Mouse (Mus musculus) forebrain, postnatal 0 days (tissue): Measurements from ENCODE around the gene Stambpl1. TPM values are rescaled to one million over a fixed set of nuclear protein-coding genes. Genes with fewer than 3 reads are reported as not detected.

Experiments
- ATAC-seq: fragments of 200-750 bp; cut with Nextera tagmentation; 2 replicates; pipeline ENCODE4 v1.8.0; 2017; ENCODE audit warnings: mild to moderate bottlenecking, moderate library complexity
- DNase-seq: peaks from one replicate; pipeline ENCODE4 v3.0.0-alpha.2; 2015
- H3K27ac ChIP-seq: fragments of 300-500 bp; sonication (generic); 2 replicates; pipeline ENCODE4 v1.5.1; 2014; ENCODE audit warnings: low read depth, mild to moderate bottlenecking, antibody characterized with exemption, low read length, moderate library complexity, mixed read lengths
- H3K27me3 ChIP-seq: fragments of 300-500 bp; sonication (generic); 2 replicates; pipeline ENCODE4 v1.6.1; 2014; ENCODE audit warnings: mild to moderate bottlenecking, low read length, mixed read lengths; ENCODE audit not compliant: insufficient read depth
- H3K36me3 ChIP-seq: fragments of 300-500 bp; sonication (generic); 2 replicates; pipeline ENCODE4 v1.6.1; 2014; ENCODE audit warnings: mild to moderate bottlenecking, moderate library complexity; ENCODE audit not compliant: insufficient read depth
- H3K4me1 ChIP-seq: fragments of 300-500 bp; sonication (generic); 2 replicates; pipeline ENCODE4 v1.6.1; 2014; ENCODE audit warnings: antibody characterized with exemption; ENCODE audit not compliant: insufficient read depth
- H3K4me2 ChIP-seq: fragments of 300-500 bp; sonication (generic); 2 replicates; pipeline ENCODE4 v1.6.1; 2014; ENCODE audit warnings: low read depth, mild to moderate bottlenecking, moderate library complexity
- H3K4me3 ChIP-seq: fragments of 300-500 bp; sonication (generic); 2 replicates; pipeline ENCODE4 v1.5.1; 2014; ENCODE audit warnings: low read depth, low read length, mixed read lengths
- H3K9ac ChIP-seq: fragments of 300-500 bp; sonication (generic); 2 replicates; pipeline ENCODE4 v1.6.1; 2014; ENCODE audit warnings: mild to moderate bottlenecking
- H3K9me3 ChIP-seq: fragments of 300-500 bp; sonication (generic); 2 replicates; pipeline ENCODE4 v1.6.1; 2016; ENCODE audit warnings: low read length
- CTCF ChIP-seq: sonication (generic); IDR thresholded peaks from 2 replicates; pipeline ENCODE4 v1.5.1; 2016; ENCODE audit warnings: antibody characterized with exemption, control low read depth, low read depth
- WGBS: fragments of 180-500 bp; shearing (Covaris S2); extraction: QIAGEN DNeasy Blood & Tissue Kit; methylation state at CpG from one replicate; pipeline ENCODE4 v1.1.7; 2014; 5-methylcytosine and 5-hydroxymethylcytosine counted together
- polyA plus RNA-seq: library from polyadenylated mRNA; unstranded; fragments of >200 nt; fragmentation: Nextera tagmentation; extraction: Ambion mirVana; gene quantifications from 2 replicates; pipeline ENCODE4 v1.2.1, GENCODE M21; 2015
- total RNA-seq: library from RNA; depleted of rRNA; stranded (reverse); fragments of >200 nt; gene quantifications from 2 replicates; pipeline ENCODE4 v1.2.3, GENCODE M21; 2014

Gene Stambpl1
- total and polyA plus RNA-seq, 2 experiments from 2014 or later = 17.7 to 22.8 TPM

- Histone ChIP-seq H3K4me2 (no peak overlapping the region), H3K9me3 (no peaks in the 10 kb centered on the region), H3K36me3 (no peaks in the 10 kb centered on the region), H3K27me3 (no peaks in the 10 kb centered on the region), H3K4me1 (no peaks in the 10 kb centered on the region), H3K27ac (no peak overlapping the region), H3K4me3 (no peak overlapping the region), H3K9ac (no peak overlapping the region)
- no peak for ATAC-seq
- WGBS = 88% methylated on average over 2 of the region's 2 CpGs
- TF ChIP-seq CTCF = no peak
- no peak for DNase-seq
These were observed 70.4 kb downstream of the Stambpl1 start for GRCm38 (mm10) chr19:34262273-34262974.

GRCm38 (mm10) chr19:34265604-34266193 lies 73.7 kb downstream of the Stambpl1 start:
- Histone ChIP-seq H3K9ac (no peak overlapping the region), H3K27me3 (no peaks in the 10 kb centered on the region), H3K27ac (no peak overlapping the region), H3K4me2 (no peak overlapping the region), H3K9me3 (no peaks in the 10 kb centered on the region), H3K4me3 (no peak overlapping the region), H3K36me3 (no peaks in the 10 kb centered on the region), H3K4me1 (no peaks in the 10 kb centered on the region)
- TF ChIP-seq CTCF = no peak
- DNase-seq (no peak), ATAC-seq (no peak)
- WGBS = 45% methylated on average over 5 of the region's 5 CpGs

GRCm38 (mm10) chr19:34268991-34269390 lies 77.0 kb downstream of the Stambpl1 start:
- no peak for TF ChIP-seq CTCF
- Histone ChIP-seq H3K27me3 (no peaks in the 10 kb centered on the region), H3K4me2 (no peak overlapping the region), H3K9me3 (no peaks in the 10 kb centered on the region), H3K4me3 (no peak overlapping the region), H3K27ac (no peak overlapping the region), H3K36me3 (no peaks in the 10 kb centered on the region), H3K9ac (no peak overlapping the region), H3K4me1 (no peaks in the 10 kb centered on the region)
- DNase-seq (no peak), ATAC-seq (no peak)
- 33% methylated on average over 1 of the region's 1 CpGs for WGBS

- WGBS = 85% methylated on average over 11 of the region's 11 CpGs
- no peak for TF ChIP-seq CTCF
- H3K36me3 ChIP-seq = no peaks in the 10 kb centered on the region
These were observed 78.2 kb downstream of the Stambpl1 start for GRCm38 (mm10) chr19:34270106-34270726.

GRCm38 (mm10) chr19:34270824-34271464 lies 78.9 kb downstream of the Stambpl1 start:
- DNase-seq (no peak), ATAC-seq (no peak)
- Histone ChIP-seq H3K4me2 (no peak overlapping the region), H3K4me1 (no peaks in the 10 kb centered on the region), H3K27me3 (no peaks in the 10 kb centered on the region), H3K4me3 (no peak overlapping the region), H3K27ac (no peak overlapping the region), H3K9me3 (no peaks in the 10 kb centered on the region), H3K9ac (no peak overlapping the region), H3K36me3 (no peaks in the 10 kb centered on the region)
- 96% methylated on average over 13 of the region's 13 CpGs for WGBS
- no peak for TF ChIP-seq CTCF

More at GRCm38 (mm10) chr19:34270106-34270726, 78.2 kb downstream of the Stambpl1 start:
- DNase-seq = no peak
- no peak overlapping the region for H3K27ac ChIP-seq
- H3K4me2 ChIP-seq = no peak overlapping the region
- no peaks in the 10 kb centered on the region for H3K9me3 ChIP-seq
- H3K4me1 ChIP-seq = no peaks in the 10 kb centered on the region
- ATAC-seq = no peak
- no peaks in the 10 kb centered on the region for H3K27me3 ChIP-seq
- no peak overlapping the region for H3K9ac ChIP-seq
- H3K4me3 ChIP-seq = no peak overlapping the region

- no peak for TF ChIP-seq CTCF
- ATAC-seq (peak; percentile 78), DNase-seq (peak; percentile 9)
- Histone ChIP-seq H3K4me3 (no peak overlapping the region), H3K27ac (no peak overlapping the region), H3K4me2 (no peak overlapping the region), H3K27me3 (no peaks in the 10 kb centered on the region), H3K36me3 (no peaks in the 10 kb centered on the region), H3K4me1 (no peaks in the 10 kb centered on the region), H3K9ac (no peak overlapping the region), H3K9me3 (no peaks in the 10 kb centered on the region)
- 78% methylated on average over 1 of the region's 1 CpGs for WGBS
These were observed 81.0 kb downstream of the Stambpl1 start for GRCm38 (mm10) chr19:34273073-34273472.

- H3K36me3 ChIP-seq = no peaks in the 10 kb centered on the region
- H3K4me1 ChIP-seq = no peaks in the 10 kb centered on the region
- 65% methylated on average over 3 of the region's 3 CpGs for WGBS
- TF ChIP-seq CTCF = no peak
- H3K27me3 ChIP-seq = no peaks in the 10 kb centered on the region
- ATAC-seq (peak; percentile 50), DNase-seq (no peak)
- H3K9ac ChIP-seq = no peak overlapping the region
- no peak overlapping the region for H3K4me3 ChIP-seq
- no peak overlapping the region for H3K27ac ChIP-seq
- H3K4me2 ChIP-seq = no peak overlapping the region
- H3K9me3 ChIP-seq = no peaks in the 10 kb centered on the region
These were observed 86.0 kb downstream of the Stambpl1 start for GRCm38 (mm10) chr19:34278078-34278477.
